Mouse (Mus musculus): ENCODE results near the gene Lef1. TPM values are rescaled to one million over a fixed set of nuclear protein-coding genes. Genes with fewer than 3 reads are reported as not detected.

The Lef1 gene
- polyA plus RNA-seq, 1 experiment from 2014 or later: 7.7 TPM

- 60% methylated on average over 7 of the region's 7 CpGs for WGBS
- ATAC-seq (ENCODE audit: low read depth): no peak
- no peak overlapping the region for H3K4me3 ChIP-seq
- H3K9me3 ChIP-seq: no peaks in the 10 kb centered on the region
- no peak overlapping the region for H3K4me2 ChIP-seq
- H3K36me3 ChIP-seq: no peaks in the 10 kb centered on the region
- no peak overlapping the region for H3K9ac ChIP-seq
- no peaks in the 10 kb centered on the region for H3K27me3 ChIP-seq
- H3K4me1 ChIP-seq (replicated peaks): no peaks in the 10 kb centered on the region
- no peak overlapping the region for H3K27ac ChIP-seq (replicated peaks)
Measured at GRCm38 (mm10) chr3:131202311-131202710, 92.0 kb downstream of the Lef1 start.

- Histone ChIP-seq H3K9me3 (no peaks in the 10 kb centered on the region), H3K27me3 (no peaks in the 10 kb centered on the region), H3K4me1 (replicated peaks) (no peaks in the 10 kb centered on the region), H3K4me3 (no peak overlapping the region), H3K36me3 (no peaks in the 10 kb centered on the region), H3K4me2 (no peak overlapping the region), H3K27ac (replicated peaks) (no peak overlapping the region), H3K9ac (no peak overlapping the region)
- no peak for ATAC-seq (ENCODE audit: low read depth)
- 90% methylated on average over 5 of the region's 5 CpGs for WGBS
Measured at GRCm38 (mm10) chr3:131207846-131208245, 97.6 kb downstream of the Lef1 start.

DNA sequence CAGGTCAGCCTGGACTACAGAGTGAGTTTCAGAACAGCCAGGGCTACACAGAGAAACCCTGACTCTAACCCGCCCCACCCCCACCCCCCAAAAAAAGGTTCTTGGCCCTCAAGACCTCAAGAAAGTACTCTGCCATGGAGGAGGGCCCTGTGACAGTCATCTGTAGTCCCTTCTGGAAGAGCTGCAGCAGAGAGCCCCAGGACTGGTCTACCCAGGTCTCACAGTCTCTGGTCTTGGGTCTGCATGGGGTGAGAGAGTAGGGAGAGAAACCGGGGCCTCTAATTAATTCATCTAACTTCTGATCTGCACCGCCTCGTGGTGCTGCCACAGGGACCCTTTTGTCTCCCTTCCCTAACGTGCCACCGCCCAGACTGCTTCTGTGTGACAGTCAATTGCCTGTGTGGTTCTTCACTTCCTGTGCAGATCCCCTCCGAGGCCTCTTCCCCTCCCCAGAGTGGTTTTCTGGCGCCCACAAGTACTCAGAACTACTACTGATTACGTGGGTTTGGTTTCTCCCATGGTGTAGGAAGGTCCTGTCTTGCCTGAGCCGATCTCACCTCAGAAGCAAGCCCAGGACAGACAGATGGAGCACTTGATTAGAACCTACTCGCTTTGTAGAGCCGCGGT, 98.1 kb downstream of the Lef1 start:
- Histone ChIP-seq H3K27me3 (no peaks in the 10 kb centered on the region), H3K9ac (no peak overlapping the region), H3K27ac (replicated peaks) (no peak overlapping the region), H3K4me1 (replicated peaks) (no peaks in the 10 kb centered on the region), H3K4me3 (no peak overlapping the region), H3K36me3 (no peaks in the 10 kb centered on the region), H3K9me3 (no peaks in the 10 kb centered on the region), H3K4me2 (no peak overlapping the region)
- ATAC-seq (ENCODE audit: low read depth): 0 out of 2 replicates have a peak, but pooled peaks have one; percentile 23
- 71% methylated on average over 13 of the region's 13 CpGs for WGBS

DNA sequence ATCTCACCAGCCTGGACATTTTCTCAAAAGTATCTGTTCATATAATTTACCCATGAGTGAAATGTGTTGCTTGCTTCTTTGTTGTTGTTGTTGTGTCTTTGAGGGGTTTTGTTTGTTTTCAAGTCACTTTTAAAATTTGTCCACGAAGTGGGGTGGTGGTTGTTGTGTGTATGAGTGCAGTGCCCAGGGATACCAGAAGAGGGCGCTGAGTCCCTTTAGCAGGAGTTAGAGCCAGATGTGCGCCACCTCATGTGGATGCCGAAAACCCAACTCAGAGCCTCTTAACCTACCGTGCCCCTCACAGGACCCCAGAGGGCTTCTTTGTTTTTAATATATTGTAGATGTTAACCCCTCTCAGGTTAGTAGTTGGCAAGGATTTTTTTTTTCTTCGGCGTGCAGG, 101.9 kb downstream of the Lef1 start:
- no peak overlapping the region for H3K4me3 ChIP-seq
- H3K4me1 ChIP-seq (replicated peaks): no peaks in the 10 kb centered on the region
- H3K27ac ChIP-seq (replicated peaks): no peak overlapping the region
- no peaks in the 10 kb centered on the region for H3K36me3 ChIP-seq
- 84% methylated on average over 7 of the region's 7 CpGs for WGBS
- no peaks in the 10 kb centered on the region for H3K9me3 ChIP-seq
- H3K9ac ChIP-seq: no peak overlapping the region
- no peak overlapping the region for H3K4me2 ChIP-seq
- no peaks in the 10 kb centered on the region for H3K27me3 ChIP-seq
- no peak for ATAC-seq (ENCODE audit: low read depth)

GRCm38 (mm10) chr3:131214060-131214658, 103.9 kb downstream of the Lef1 start:
- Histone ChIP-seq H3K36me3 (no peaks in the 10 kb centered on the region), H3K27me3 (no peaks in the 10 kb centered on the region), H3K9me3 (no peaks in the 10 kb centered on the region), H3K4me1 (replicated peaks) (no peaks in the 10 kb centered on the region), H3K4me2 (no peak overlapping the region), H3K27ac (replicated peaks) (no peak overlapping the region), H3K4me3 (no peak overlapping the region), H3K9ac (no peak overlapping the region)
- no peak for ATAC-seq (ENCODE audit: low read depth)
- WGBS: 91% methylated on average over 9 of the region's 9 CpGs

DNA sequence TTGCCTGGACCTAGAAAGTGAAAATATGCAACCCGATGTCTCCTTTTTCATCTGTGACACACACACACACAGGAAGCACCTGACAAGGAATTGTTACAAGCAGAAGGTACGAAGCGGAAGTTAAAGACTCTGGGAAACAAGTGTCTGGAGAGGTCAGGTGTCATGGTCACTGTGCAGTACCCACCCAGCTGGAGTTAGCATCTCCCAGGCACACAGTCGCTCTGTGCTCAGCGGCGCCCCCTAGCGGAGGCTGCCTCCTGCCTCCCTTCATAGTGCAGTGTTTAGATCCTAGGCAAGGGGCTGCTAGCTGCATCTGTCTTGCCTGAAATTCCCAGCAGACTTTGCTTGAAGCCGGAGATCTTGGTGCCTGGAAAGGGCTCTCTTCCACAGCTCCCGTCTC, 104.6 kb downstream of the Lef1 start:
- ATAC-seq (ENCODE audit: low read depth): no peak
- H3K4me2 ChIP-seq: no peak overlapping the region
- H3K9me3 ChIP-seq: no peaks in the 10 kb centered on the region
- H3K36me3 ChIP-seq: no peaks in the 10 kb centered on the region
- H3K9ac ChIP-seq: no peak overlapping the region
- WGBS: 66% methylated on average over 9 of the region's 9 CpGs
- H3K4me3 ChIP-seq: no peak overlapping the region
- H3K27me3 ChIP-seq: no peaks in the 10 kb centered on the region
- H3K27ac ChIP-seq (replicated peaks): no peak overlapping the region
- no peaks in the 10 kb centered on the region for H3K4me1 ChIP-seq (replicated peaks)

GRCm38 (mm10) chr3:131218636-131219390, 108.5 kb downstream of the Lef1 start:
- Histone ChIP-seq H3K4me2 (no peak overlapping the region), H3K9me3 (no peaks in the 10 kb centered on the region), H3K4me3 (no peak overlapping the region), H3K36me3 (no peaks in the 10 kb centered on the region), H3K9ac (no peak overlapping the region), H3K4me1 (replicated peaks) (no peaks in the 10 kb centered on the region), H3K27me3 (no peaks in the 10 kb centered on the region), H3K27ac (replicated peaks) (no peak overlapping the region)
- ATAC-seq (ENCODE audit: low read depth): no peak
- WGBS: 91% methylated on average over 14 of the region's 14 CpGs

DNA sequence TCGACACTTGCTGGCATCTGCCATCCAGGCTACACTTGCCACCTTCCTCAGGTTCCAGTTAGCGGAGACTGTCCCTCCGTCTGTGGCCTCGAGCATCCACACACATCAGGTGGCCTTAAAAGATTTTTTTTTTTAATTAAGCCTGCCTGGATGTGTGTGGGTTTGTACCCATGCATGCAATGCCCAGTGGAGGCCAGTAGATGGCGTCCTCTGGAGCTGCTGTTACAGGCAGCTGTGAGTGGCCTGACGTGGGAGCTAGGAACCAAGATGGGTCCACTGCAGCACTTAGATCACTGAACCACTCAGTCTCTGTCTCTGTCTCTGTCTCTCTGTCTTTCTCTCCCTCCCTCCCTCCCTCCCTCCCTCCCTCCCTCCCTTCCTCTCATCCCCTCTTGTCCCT, 117.8 kb downstream of the Lef1 start:
- H3K36me3 ChIP-seq: no peaks in the 10 kb centered on the region
- no peak overlapping the region for H3K9ac ChIP-seq
- no peak overlapping the region for H3K4me2 ChIP-seq
- no peak overlapping the region for H3K4me3 ChIP-seq
- no peaks in the 10 kb centered on the region for H3K27me3 ChIP-seq
- no peak for ATAC-seq (ENCODE audit: low read depth)
- no peaks in the 10 kb centered on the region for H3K9me3 ChIP-seq
- WGBS: 83% methylated on average over 6 of the region's 6 CpGs
- H3K4me1 ChIP-seq (replicated peaks): no peaks in the 10 kb centered on the region
- no peak overlapping the region for H3K27ac ChIP-seq (replicated peaks)

GRCm38 (mm10) chr3:131237061-131237460, 126.8 kb downstream of the Lef1 start:
- Histone ChIP-seq H3K27me3 (no peaks in the 10 kb centered on the region), H3K9ac (no peak overlapping the region), H3K4me1 (replicated peaks) (peaks cover 4% of the 10 kb centered on the region), H3K27ac (replicated peaks) (no peak overlapping the region), H3K4me3 (no peak overlapping the region), H3K9me3 (no peaks in the 10 kb centered on the region), H3K4me2 (no peak overlapping the region), H3K36me3 (no peaks in the 10 kb centered on the region)
- no peak for ATAC-seq (ENCODE audit: low read depth)
- 87% methylated on average over 6 of the region's 6 CpGs for WGBS

DNA sequence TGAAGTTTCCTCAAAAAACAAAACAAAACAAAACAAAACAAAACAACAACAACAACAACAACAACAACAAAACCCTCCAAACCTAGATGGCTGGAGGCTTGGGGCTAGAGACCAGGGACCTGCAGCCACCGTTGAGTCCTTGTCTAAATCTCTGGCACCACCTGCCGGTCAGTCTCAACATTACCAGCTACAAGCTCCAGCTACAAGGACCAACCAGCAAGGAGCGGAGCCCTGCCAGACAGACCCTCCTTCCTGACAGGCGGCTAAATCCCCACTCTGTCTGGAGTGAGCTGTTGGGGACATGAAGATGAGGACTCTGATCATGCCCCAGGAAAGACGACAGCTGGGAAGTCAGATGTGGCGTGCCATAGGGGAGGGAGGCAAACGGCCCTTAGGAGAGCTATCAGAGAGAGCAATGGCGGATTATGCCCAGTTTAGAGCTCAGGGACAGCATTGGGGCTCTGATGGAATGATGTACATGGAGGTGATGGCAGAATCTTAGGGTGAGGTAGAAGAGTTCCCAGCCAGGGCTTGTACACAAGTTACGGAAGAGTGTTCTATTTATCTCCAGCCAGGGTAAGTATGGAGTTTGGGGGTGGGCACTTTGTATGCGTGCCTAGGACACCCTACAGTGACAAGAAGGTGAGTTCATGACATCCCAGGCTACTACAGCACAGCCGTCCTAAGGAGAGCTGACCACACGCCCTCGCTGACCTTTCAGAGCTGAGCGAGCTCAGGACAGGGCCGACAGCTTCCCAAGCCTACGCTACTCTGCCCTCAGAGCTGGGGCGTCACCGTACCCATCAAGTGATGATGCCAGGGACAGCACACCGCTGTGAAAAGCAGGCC, 127.7 kb downstream of the Lef1 start:
- no peaks in the 10 kb centered on the region for H3K27me3 ChIP-seq
- H3K9ac ChIP-seq: no peak overlapping the region; the same call in 1 of the 2 replicates
- H3K4me2 ChIP-seq: peak overlapping the region; percentile 30; the same call in 1 of the 2 replicates
- no peak overlapping the region for H3K27ac ChIP-seq (replicated peaks)
- peaks cover 4% of the 10 kb centered on the region for H3K4me1 ChIP-seq (replicated peaks)
- no peaks in the 10 kb centered on the region for H3K9me3 ChIP-seq
- peak; percentile 87 for ATAC-seq (ENCODE audit: low read depth)
- 62% methylated on average over 19 of the region's 19 CpGs for WGBS
- H3K36me3 ChIP-seq: no peaks in the 10 kb centered on the region
- H3K4me3 ChIP-seq: no peak overlapping the region

- Histone ChIP-seq H3K4me3 (no peak overlapping the region), H3K36me3 (no peaks in the 10 kb centered on the region), H3K9ac (no peak overlapping the region), H3K4me1 (replicated peaks) (peaks cover 7% of the 10 kb centered on the region; the same call in 1 of the 2 replicates), H3K27ac (replicated peaks) (no peak overlapping the region), H3K9me3 (no peaks in the 10 kb centered on the region), H3K4me2 (no peak overlapping the region), H3K27me3 (no peaks in the 10 kb centered on the region)
- ATAC-seq (ENCODE audit: low read depth): peak; percentile 63; the same call in 1 of the 2 replicates
- WGBS: 58% methylated on average over 11 of the region's 11 CpGs
Measured at GRCm38 (mm10) chr3:131245766-131246578, 135.7 kb downstream of the Lef1 start.

Measured in neural tube, embryonic 13.5 days (tissue).